Mouse (Mus musculus): ENCODE results near the gene Nos1ap. TPM values are rescaled to one million over a fixed set of nuclear protein-coding genes. Genes with fewer than 3 reads are reported as not detected.

Nos1ap gene
- polyA plus RNA-seq, 1 experiment from 2014 or later = 6.3 TPM

DNA sequence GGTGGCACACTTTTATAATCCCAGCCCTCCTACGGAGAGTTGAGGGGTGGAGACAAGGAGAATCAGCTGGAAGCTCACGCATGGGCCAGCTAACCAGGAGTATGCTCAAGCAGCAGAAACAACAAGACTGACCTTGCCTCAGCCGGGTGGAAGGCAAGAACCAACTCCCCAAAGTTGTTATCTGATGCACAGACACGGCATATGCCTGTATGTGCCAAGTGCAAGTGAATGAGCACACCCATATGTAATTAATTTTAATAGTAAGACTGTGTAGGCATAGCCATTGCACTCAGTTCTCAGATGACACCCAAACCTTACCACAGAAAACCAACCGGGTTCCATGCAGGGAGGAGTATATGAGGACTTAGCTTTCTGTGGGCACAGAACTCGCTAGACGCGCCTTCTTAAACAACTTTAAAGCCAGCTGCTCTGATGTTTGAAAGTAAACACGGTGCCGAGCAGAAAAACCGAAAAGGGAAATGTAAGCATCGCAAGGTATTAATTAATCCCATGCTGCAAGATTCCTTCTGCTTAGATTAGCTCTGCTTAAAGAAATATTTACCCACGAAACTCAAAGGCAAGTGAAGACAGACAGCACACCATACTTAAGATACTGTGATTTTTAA is 9.1 kb downstream of the Nos1ap start:
- no peak for ATAC-seq (ENCODE audit: low read depth)
- H3K4me2 ChIP-seq (ENCODE audit: low read depth, low read length) = no peak overlapping the region
- H3K36me3 ChIP-seq (ENCODE audit: control insufficient read depth, insufficient read depth) = peaks cover 3% of the 10 kb centered on the region; the same call in 1 of the 2 replicates
- H3K27ac ChIP-seq (ENCODE audit: low read length) = no peak overlapping the region
- WGBS (ENCODE audit: insufficient replicate concordance) = 65% methylated on average over 13 of the region's 13 CpGs
- H3K4me3 ChIP-seq (ENCODE audit: low read depth, low read length) = no peak overlapping the region
- no peak overlapping the region for H3K9ac ChIP-seq (ENCODE audit: low read depth, low read length)
- no peaks in the 10 kb centered on the region for H3K27me3 ChIP-seq (ENCODE audit: control insufficient read depth, insufficient read depth, low read depth, low read length)
- H3K9me3 ChIP-seq (replicated peaks; ENCODE audit: control insufficient read depth, low read length) = no peaks in the 10 kb centered on the region
- H3K4me1 ChIP-seq (ENCODE audit: control insufficient read depth, low read depth, low read length) = peaks cover 26% of the 10 kb centered on the region

DNA sequence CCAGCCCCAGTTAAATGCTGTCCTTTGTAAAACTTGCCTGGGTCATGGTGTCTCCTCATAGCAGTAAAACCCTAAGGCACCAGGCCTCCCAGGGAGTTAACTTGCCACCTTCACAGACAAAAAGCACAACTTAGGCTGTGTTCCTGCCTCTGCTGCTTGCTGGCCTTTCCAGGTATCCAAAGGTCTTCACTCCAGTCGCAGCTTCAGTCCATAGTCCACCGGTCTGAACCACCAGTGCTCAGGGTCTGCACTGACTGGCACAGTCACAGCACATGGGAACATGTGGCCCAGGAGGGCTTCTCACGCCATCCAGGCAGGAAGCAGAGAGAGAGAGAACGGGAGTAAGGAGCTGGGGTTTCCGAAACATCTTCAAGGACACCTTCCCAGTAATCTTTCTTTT is 10.2 kb downstream of the Nos1ap start:
- 0 out of 2 replicates have a peak overlapping the region, but pooled peaks have one; percentile 14 for H3K4me2 ChIP-seq (ENCODE audit: low read depth, low read length)
- no peak overlapping the region for H3K4me3 ChIP-seq (ENCODE audit: low read depth, low read length)
- no peak overlapping the region for H3K27ac ChIP-seq (ENCODE audit: low read length)
- peaks cover 29% of the 10 kb centered on the region for H3K4me1 ChIP-seq (ENCODE audit: control insufficient read depth, low read depth, low read length)
- ATAC-seq (ENCODE audit: low read depth) = peak; percentile 63
- WGBS (ENCODE audit: insufficient replicate concordance) = 74% methylated on average over 5 of the region's 5 CpGs
- H3K9me3 ChIP-seq (replicated peaks; ENCODE audit: control insufficient read depth, low read length) = no peaks in the 10 kb centered on the region
- H3K9ac ChIP-seq (ENCODE audit: low read depth, low read length) = no peak overlapping the region
- no peaks in the 10 kb centered on the region for H3K36me3 ChIP-seq (ENCODE audit: control insufficient read depth, insufficient read depth)
- no peaks in the 10 kb centered on the region for H3K27me3 ChIP-seq (ENCODE audit: control insufficient read depth, insufficient read depth, low read depth, low read length)

DNA sequence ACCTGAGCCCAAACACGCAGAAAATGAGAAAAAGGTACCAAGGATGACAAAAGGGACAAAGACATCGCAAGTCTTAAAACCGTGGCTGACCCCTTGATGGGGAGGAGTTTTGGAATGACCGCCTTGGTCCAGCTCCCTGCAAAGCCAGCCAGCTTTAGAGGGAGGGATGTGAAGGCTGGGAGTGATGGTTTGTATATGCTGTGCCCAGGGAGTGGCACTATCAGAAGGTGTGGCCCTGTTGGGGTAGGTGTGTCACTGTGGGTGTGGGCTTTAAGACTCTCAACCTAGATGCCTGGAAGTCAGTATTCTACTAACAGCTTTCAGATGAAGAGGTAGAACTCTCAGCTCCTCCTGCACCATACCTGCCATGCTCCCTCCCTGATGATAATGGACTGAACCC is 10.6 kb downstream of the Nos1ap start:
- Histone ChIP-seq H3K27me3 (ENCODE audit: control insufficient read depth, insufficient read depth, low read depth, low read length) (no peaks in the 10 kb centered on the region), H3K4me2 (ENCODE audit: low read depth, low read length) (0 out of 2 replicates have a peak overlapping the region, but pooled peaks have one; percentile 14)

DNA sequence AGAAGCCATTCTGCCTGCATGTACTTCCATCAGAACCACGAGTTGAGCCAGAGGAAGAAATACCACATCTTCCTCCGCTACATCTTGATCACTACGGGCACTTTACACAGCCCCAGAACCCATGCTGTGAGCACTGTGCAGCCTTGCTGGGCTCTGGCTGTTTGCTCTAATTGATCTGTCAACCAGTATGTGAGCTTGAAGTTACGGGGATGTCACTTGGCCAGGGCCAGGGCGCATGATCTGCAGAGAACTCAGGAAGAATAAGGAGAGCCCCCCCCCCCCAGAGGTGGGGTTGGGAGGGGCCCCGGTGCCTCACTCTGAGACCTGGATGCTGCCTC is 13.0 kb downstream of the Nos1ap start:
- 33% methylated on average over 6 of the region's 6 CpGs for WGBS (ENCODE audit: insufficient replicate concordance)
- peaks cover 29% of the 10 kb centered on the region for H3K4me1 ChIP-seq (ENCODE audit: control insufficient read depth, low read depth, low read length)
- H3K4me2 ChIP-seq (ENCODE audit: low read depth, low read length) = no peak overlapping the region
- H3K9me3 ChIP-seq (replicated peaks; ENCODE audit: control insufficient read depth, low read length) = no peaks in the 10 kb centered on the region
- no peak overlapping the region for H3K27ac ChIP-seq (ENCODE audit: low read length)
- no peak for ATAC-seq (ENCODE audit: low read depth)
- no peaks in the 10 kb centered on the region for H3K36me3 ChIP-seq (ENCODE audit: control insufficient read depth, insufficient read depth)
- no peak overlapping the region for H3K4me3 ChIP-seq (ENCODE audit: low read depth, low read length)
- no peak overlapping the region for H3K9ac ChIP-seq (ENCODE audit: low read depth, low read length)
- H3K27me3 ChIP-seq (ENCODE audit: control insufficient read depth, insufficient read depth, low read depth, low read length) = no peaks in the 10 kb centered on the region

More for the DNA sequence above, 10.6 kb downstream of the Nos1ap start:
- H3K27ac ChIP-seq (ENCODE audit: low read length) = no peak overlapping the region
- H3K9ac ChIP-seq (ENCODE audit: low read depth, low read length) = no peak overlapping the region
- H3K4me1 ChIP-seq (ENCODE audit: control insufficient read depth, low read depth, low read length) = peaks cover 29% of the 10 kb centered on the region
- WGBS (ENCODE audit: insufficient replicate concordance) = 83% methylated on average over 4 of the region's 4 CpGs
- H3K9me3 ChIP-seq (replicated peaks; ENCODE audit: control insufficient read depth, low read length) = no peaks in the 10 kb centered on the region
- H3K36me3 ChIP-seq (ENCODE audit: control insufficient read depth, insufficient read depth) = no peaks in the 10 kb centered on the region
- H3K4me3 ChIP-seq (ENCODE audit: low read depth, low read length) = no peak overlapping the region
- ATAC-seq (ENCODE audit: low read depth) = peak; percentile 60

DNA sequence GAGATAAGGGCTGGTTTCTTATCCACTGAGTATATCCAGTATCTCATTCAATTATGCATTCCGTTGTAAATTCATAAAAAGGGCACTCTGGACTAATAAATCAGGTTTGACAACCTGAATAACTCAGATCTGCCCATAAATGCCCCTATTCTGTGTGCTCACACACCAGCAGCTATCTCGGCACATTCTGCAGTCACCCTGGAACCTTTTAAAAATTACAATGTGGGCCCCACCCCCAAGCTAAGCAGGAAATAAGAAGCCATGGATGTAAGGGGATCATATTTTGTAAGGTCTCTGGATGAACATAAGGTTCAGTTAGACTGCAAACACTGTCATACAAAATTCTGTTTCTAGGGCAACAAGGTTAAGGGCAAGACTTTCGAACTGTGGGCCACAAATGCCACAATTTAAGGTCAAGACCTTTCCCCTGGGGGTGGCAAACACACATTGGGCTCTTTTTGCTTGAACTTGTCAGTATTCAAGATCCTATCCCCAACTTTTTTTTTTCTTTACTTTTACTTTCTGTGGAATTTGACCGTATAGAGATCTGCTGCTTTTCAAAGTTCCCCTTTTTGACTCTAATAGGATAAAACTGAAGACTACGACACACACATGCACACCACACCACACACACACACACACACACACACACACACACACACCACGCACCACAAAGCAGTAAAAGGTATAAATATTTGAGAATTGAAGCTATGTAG is 13.5 kb downstream of the Nos1ap start:
- Histone ChIP-seq H3K4me3 (ENCODE audit: low read depth, low read length) (no peak overlapping the region), H3K27me3 (ENCODE audit: control insufficient read depth, insufficient read depth, low read depth, low read length) (no peaks in the 10 kb centered on the region), H3K9ac (ENCODE audit: low read depth, low read length) (no peak overlapping the region), H3K4me1 (ENCODE audit: control insufficient read depth, low read depth, low read length) (peaks cover 29% of the 10 kb centered on the region), H3K9me3 (replicated peaks; ENCODE audit: control insufficient read depth, low read length) (no peaks in the 10 kb centered on the region), H3K4me2 (ENCODE audit: low read depth, low read length) (no peak overlapping the region), H3K27ac (ENCODE audit: low read length) (no peak overlapping the region), H3K36me3 (ENCODE audit: control insufficient read depth, insufficient read depth) (no peaks in the 10 kb centered on the region)
- 29% methylated on average over 6 of the region's 6 CpGs for WGBS (ENCODE audit: insufficient replicate concordance)
- ATAC-seq (ENCODE audit: low read depth) = no peak

DNA sequence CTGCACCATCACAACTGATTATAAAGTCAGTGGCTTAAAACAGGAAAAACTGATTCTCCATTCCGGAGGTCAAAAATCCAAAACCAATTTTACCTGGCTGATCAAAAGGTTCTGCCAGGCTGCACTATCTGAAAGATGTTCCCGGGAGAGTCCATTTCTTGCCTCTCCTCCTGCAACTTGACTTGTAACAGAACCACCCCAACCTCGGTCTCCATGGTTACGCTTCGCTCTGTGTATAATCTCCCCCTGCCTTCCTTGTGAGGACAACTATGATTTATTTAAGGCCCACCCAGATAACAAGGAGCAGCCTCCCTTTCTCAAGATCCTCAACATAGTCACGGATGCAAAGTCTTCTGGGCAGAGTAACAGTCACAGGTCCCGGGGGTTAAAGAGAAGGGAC is 16.5 kb downstream of the Nos1ap start:
- Histone ChIP-seq H3K27me3 (ENCODE audit: control insufficient read depth, insufficient read depth, low read depth, low read length) (no peaks in the 10 kb centered on the region), H3K4me2 (ENCODE audit: low read depth, low read length) (no peak overlapping the region), H3K9me3 (replicated peaks; ENCODE audit: control insufficient read depth, low read length) (no peaks in the 10 kb centered on the region), H3K36me3 (ENCODE audit: control insufficient read depth, insufficient read depth) (no peaks in the 10 kb centered on the region), H3K27ac (ENCODE audit: low read length) (no peak overlapping the region), H3K4me3 (ENCODE audit: low read depth, low read length) (no peak overlapping the region), H3K9ac (ENCODE audit: low read depth, low read length) (no peak overlapping the region), H3K4me1 (ENCODE audit: control insufficient read depth, low read depth, low read length) (peaks cover 8% of the 10 kb centered on the region)
- WGBS (ENCODE audit: insufficient replicate concordance) = 77% methylated on average over 7 of the region's 7 CpGs
- ATAC-seq (ENCODE audit: low read depth) = no peak

DNA sequence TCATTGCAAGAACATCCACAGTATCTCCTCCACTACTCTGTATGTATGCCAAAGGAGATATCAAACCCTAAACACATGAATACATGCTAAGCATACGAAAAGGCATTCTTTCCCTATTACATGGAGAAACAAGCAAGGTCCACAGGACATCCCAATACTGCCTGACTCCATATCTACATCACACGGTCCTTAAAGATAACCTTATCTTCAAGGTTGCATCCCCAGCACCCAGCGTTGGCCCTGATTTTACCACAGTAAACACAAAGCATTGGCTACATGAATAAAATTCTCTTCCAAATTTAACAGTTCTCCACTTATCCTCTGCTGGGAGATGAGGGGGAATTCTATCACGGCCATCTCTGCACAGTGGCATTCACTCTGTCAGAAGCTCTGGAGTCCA is 22.7 kb downstream of the Nos1ap start:
- ATAC-seq (ENCODE audit: low read depth) = no peak
- no peak overlapping the region for H3K4me2 ChIP-seq (ENCODE audit: low read depth, low read length)
- no peaks in the 10 kb centered on the region for H3K27me3 ChIP-seq (ENCODE audit: control insufficient read depth, insufficient read depth, low read depth, low read length)
- 53% methylated on average over 4 of the region's 4 CpGs for WGBS (ENCODE audit: insufficient replicate concordance)
- no peaks in the 10 kb centered on the region for H3K9me3 ChIP-seq (replicated peaks; ENCODE audit: control insufficient read depth, low read length)
- no peak overlapping the region for H3K27ac ChIP-seq (ENCODE audit: low read length)
- peaks cover 8% of the 10 kb centered on the region for H3K4me1 ChIP-seq (ENCODE audit: control insufficient read depth, low read depth, low read length)
- H3K4me3 ChIP-seq (ENCODE audit: low read depth, low read length) = no peak overlapping the region
- no peak overlapping the region for H3K9ac ChIP-seq (ENCODE audit: low read depth, low read length)
- H3K36me3 ChIP-seq (ENCODE audit: control insufficient read depth, insufficient read depth) = no peaks in the 10 kb centered on the region

DNA sequence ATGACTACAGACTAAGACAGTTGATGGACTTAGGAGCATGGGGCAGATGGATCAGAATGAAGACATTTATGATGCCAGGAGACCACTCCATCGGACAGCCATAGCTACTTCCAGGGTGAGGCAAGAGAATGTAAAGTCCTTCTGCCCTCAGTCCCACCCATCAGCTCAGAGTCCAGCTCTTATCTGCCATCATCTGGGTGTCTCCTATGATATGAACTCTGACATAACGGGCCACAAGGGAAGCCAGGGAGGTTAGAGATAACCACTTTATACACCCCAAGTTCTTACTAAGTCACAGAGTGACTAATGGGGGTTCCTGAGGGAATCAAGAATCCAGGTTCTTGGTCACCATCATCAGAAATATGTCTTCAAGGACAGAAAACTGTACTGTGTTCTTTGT is 23.1 kb downstream of the Nos1ap start:
- ATAC-seq (ENCODE audit: low read depth) = no peak
- no peaks in the 10 kb centered on the region for H3K9me3 ChIP-seq (replicated peaks; ENCODE audit: control insufficient read depth, low read length)
- no peak overlapping the region for H3K4me3 ChIP-seq (ENCODE audit: low read depth, low read length)
- no peaks in the 10 kb centered on the region for H3K27me3 ChIP-seq (ENCODE audit: control insufficient read depth, insufficient read depth, low read depth, low read length)
- H3K36me3 ChIP-seq (ENCODE audit: control insufficient read depth, insufficient read depth) = no peaks in the 10 kb centered on the region
- H3K27ac ChIP-seq (ENCODE audit: low read length) = no peak overlapping the region
- WGBS (ENCODE audit: insufficient replicate concordance) = 38% methylated on average over 2 of the region's 2 CpGs
- no peak overlapping the region for H3K9ac ChIP-seq (ENCODE audit: low read depth, low read length)
- no peak overlapping the region for H3K4me2 ChIP-seq (ENCODE audit: low read depth, low read length)
- H3K4me1 ChIP-seq (ENCODE audit: control insufficient read depth, low read depth, low read length) = peaks cover 8% of the 10 kb centered on the region

DNA sequence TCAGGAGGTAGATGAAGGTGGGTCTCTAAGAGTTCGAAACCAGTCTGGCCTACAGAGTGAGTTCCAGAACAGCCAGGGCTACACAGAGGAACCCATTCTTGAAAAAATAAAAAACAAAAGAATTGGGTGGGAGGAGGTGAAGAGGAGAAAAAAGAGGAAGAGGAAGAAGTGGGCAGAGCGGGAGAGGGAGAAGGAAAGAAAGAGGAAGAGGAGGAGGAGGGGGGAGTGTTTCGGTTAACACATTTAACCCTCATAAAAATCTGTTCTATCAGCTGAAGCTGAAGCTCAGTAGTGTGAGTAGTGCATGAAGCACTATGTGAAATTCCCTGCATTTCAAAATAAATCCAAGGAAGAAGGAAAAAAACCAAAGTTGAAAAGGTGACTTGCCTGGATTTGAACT is 24.7 kb downstream of the Nos1ap start:
- Histone ChIP-seq H3K4me1 (ENCODE audit: control insufficient read depth, low read depth, low read length) (peaks cover 8% of the 10 kb centered on the region), H3K4me3 (ENCODE audit: low read depth, low read length) (no peak overlapping the region), H3K36me3 (ENCODE audit: control insufficient read depth, insufficient read depth) (no peaks in the 10 kb centered on the region), H3K27me3 (ENCODE audit: control insufficient read depth, insufficient read depth, low read depth, low read length) (no peaks in the 10 kb centered on the region), H3K9me3 (replicated peaks; ENCODE audit: control insufficient read depth, low read length) (no peaks in the 10 kb centered on the region), H3K4me2 (ENCODE audit: low read depth, low read length) (no peak overlapping the region), H3K27ac (ENCODE audit: low read length) (no peak overlapping the region), H3K9ac (ENCODE audit: low read depth, low read length) (no peak overlapping the region)
- 43% methylated on average over 3 of the region's 3 CpGs for WGBS (ENCODE audit: insufficient replicate concordance)
- no peak for ATAC-seq (ENCODE audit: low read depth)

Data from liver, embryonic 16.5 days (tissue).